Mouse (Mus musculus) T-helper 2 cell (primary cell): ENCODE measurements around the gene Atad3a.
"Not testable (repeated sequence)": the region's sequence is repeated elsewhere in the genome, so short reads cannot be mapped to it uniquely, and the experiment has no call there.

Source experiments
- in situ Hi-C: fragments of 300-600 bp; cut with MboI, MseI; formaldehyde crosslinking; loops from one replicate; pipeline ENCODE4 v1.15.1; 2025; ENCODE audit warnings: high pct_unique_total_duplicates

The Atad3a gene

GRCm38 (mm10) chr4:155760613-155761355 lies at the start of gene Atad3a:
Gene Atad3a, minus strand, starts transcription at chr4:155761093.
- in situ Hi-C loops = no loop called here

- in situ Hi-C loops = no loop called here
These were observed 46.9 kb upstream of the Atad3a start for GRCm38 (mm10) chr4:155807841-155808240.

GRCm38 (mm10) chr4:155803340-155804041 lies 42.6 kb upstream of the Atad3a start:
- in situ Hi-C loops = no loop called here

- in situ Hi-C loops = no loop called here
These were observed 41.9 kb upstream of the Atad3a start, which contains the start of gene Mrpl20 for GRCm38 (mm10) chr4:155802741-155803339. Gene Mrpl20, plus strand, starts transcription at chr4:155802878.

GRCm38 (mm10) chr4:155802075-155802474 lies 41.2 kb upstream of the Atad3a start:
- in situ Hi-C loops = no loop called here

- in situ Hi-C loops = no loop called here
These were observed 32.8 kb upstream of the Atad3a start for GRCm38 (mm10) chr4:155793730-155794129.

- in situ Hi-C loops = no loop called here
These were observed 30.5 kb upstream of the Atad3a start for GRCm38 (mm10) chr4:155791240-155791933.

- in situ Hi-C loops = no loop called here
These were observed 29.8 kb upstream of the Atad3a start for GRCm38 (mm10) chr4:155790650-155791161.

GRCm38 (mm10) chr4:155790021-155790489 lies 29.2 kb upstream of the Atad3a start, which contains the start of gene Ankrd65:
Gene Ankrd65, plus strand, starts transcription at chr4:155790439.
- in situ Hi-C loops = no loop called here

- in situ Hi-C loops = not testable (repeated sequence)
These were observed 27.9 kb upstream of the Atad3a start for GRCm38 (mm10) chr4:155788833-155789232.

GRCm38 (mm10) chr4:155788300-155788699 lies 27.4 kb upstream of the Atad3a start:
- in situ Hi-C loops = no loop called here

- in situ Hi-C loops = no loop called here
These were observed 24.9 kb upstream of the Atad3a start, which contains the start of gene Tmem88b for GRCm38 (mm10) chr4:155785819-155786218. Gene Tmem88b, minus strand, starts transcription at chr4:155785874.

GRCm38 (mm10) chr4:155785246-155785645 lies 24.4 kb upstream of the Atad3a start:
- in situ Hi-C loops = no loop called here

- in situ Hi-C loops = no loop called here
These were observed 23.3 kb upstream of the Atad3a start for GRCm38 (mm10) chr4:155784081-155784701.

- in situ Hi-C loops = no loop called here
These were observed 22.7 kb upstream of the Atad3a start for GRCm38 (mm10) chr4:155783486-155784080.

- in situ Hi-C loops = no loop called here
These were observed 20.0 kb upstream of the Atad3a start for GRCm38 (mm10) chr4:155780895-155781294.

- in situ Hi-C loops = no loop called here
These were observed 18.6 kb upstream of the Atad3a start for GRCm38 (mm10) chr4:155779498-155779897.

GRCm38 (mm10) chr4:155777816-155778215 lies 16.9 kb upstream of the Atad3a start:
- in situ Hi-C loops = no loop called here

- in situ Hi-C loops = no loop called here
These were observed 15.9 kb upstream of the Atad3a start for GRCm38 (mm10) chr4:155776704-155777335.

- in situ Hi-C loops = no loop called here
These were observed 15.0 kb upstream of the Atad3a start for GRCm38 (mm10) chr4:155775855-155776254.
